Comparison of ENCODE assay signal across 9 mouse cellular contexts in genomic region chrX:72012804-72013203, GRCm38 (mm10). TPM values are rescaled to one million over a fixed set of nuclear protein-coding genes. Genes with fewer than 3 reads are reported as not detected.
DNase-seq lines count a peak whose midpoint lies in the region; ATAC-seq and TF ChIP-seq lines count a peak whose summit lies in the region.
"Had no signal": no experiment of that assay in that cellular context is flagged by ENCODE, and none has a peak within 500 bp of the region (broad histone marks: within the 10 kb centered on the region; RNA-seq: fewer than 3 reads in every experiment).

No protein-coding gene starts in this region.

- H3K4me2 ChIP-seq in midbrain, embryonic 13.5 days (replicated peaks), result no peak overlapping the region

- WGBS in midbrain, embryonic 13.5 days, result 37% methylated on average over 3 of the region's 3 CpGs

- H3K9ac ChIP-seq in midbrain, embryonic 13.5 days (replicated peaks), result no peak overlapping the region

- DNase-seq in adrenal gland, adult (ENCODE audit: inconsistent age in 2 of 2, low spot score in 1 of 2), result peak; percentile 8 to 69
- no peak for DNase-seq in adrenal gland, postnatal 4 days (ENCODE audit: low spot score in 2 of 2)
- DNase-seq in left cerebral cortex, adult 2 months (ENCODE audit: extremely low spot score in 1 of 2, low spot score in 2 of 2), result peak; percentile 32 to 44
- DNase-seq in left cerebral cortex, adult 8-10 months (ENCODE audit: low spot score in 2 of 2), result no peak
- peak; percentile 49 for DNase-seq in kidney, postnatal 10 days
- DNase-seq in T-cell, adult 2 months (ENCODE audit: low spot score), result no peak

- H3K27me3 ChIP-seq in midbrain, embryonic 13.5 days, result no peaks in the 10 kb centered on the region

- ATAC-seq in common myeloid progenitor, adult 5-6 weeks (replicated peaks; ENCODE audit: low read depth, poor library complexity, severe bottlenecking), result 0 out of 2 replicates have a peak, but pooled peaks have one; percentile 22
- ATAC-seq in midbrain, embryonic 13.5 days, result 0 out of 2 replicates have a peak, but pooled peaks have one; percentile 27

- H3K4me1 ChIP-seq in midbrain, embryonic 13.5 days (replicated peaks), result no peaks in the 10 kb centered on the region

- TF ChIP-seq CTCF in left cerebral cortex, adult 2 months (IDR thresholded peaks at IDR 0.05), result peak; percentile 50

- intact Hi-C loops in left cerebral cortex, adult 2 months (cut with DNase I), result loop anchor here (1.0 kb wide), 1 partner anchor 806 kb away; no protein-coding TSS in a partner anchor

- no peaks in the 10 kb centered on the region for H3K36me3 ChIP-seq in midbrain, embryonic 13.5 days

- H3K27ac ChIP-seq in left cerebral cortex, adult 2 months, result no peak overlapping the region
- H3K27ac ChIP-seq in midbrain, embryonic 13.5 days, result no peak overlapping the region

- no peak overlapping the region for H3K4me3 ChIP-seq in left cerebral cortex, adult 2 months
- no peak overlapping the region for H3K4me3 ChIP-seq in midbrain, embryonic 13.5 days (replicated peaks)

- H3K9me3 ChIP-seq in midbrain, embryonic 13.5 days, result no peaks in the 10 kb centered on the region

RNA-seq across cellular contexts. Expression of gene Cnga2, which starts 21.2 kb away (rescaled TPM):
- total RNA-seq in adrenal gland, postnatal 4 days (2021), result 1 to 10 TPM in 1 of 2 experiments, under 1 TPM in 1; 0.51 to 1.1 TPM
- total RNA-seq in left cerebral cortex, adult 2 months (2021), result under 1 TPM; 0.42 to 0.54 TPM
- under 1 TPM in 2 of 4 experiments, not detected in 2; 0.15 to 0.21 TPM for total RNA-seq in left cerebral cortex, adult 8-10 months (2022)
- total RNA-seq in common myeloid progenitor, adult 5-6 weeks (2017), result not detected in 2 replicates
- 0.10 and 0.11 TPM in 2 replicates for polyA plus RNA-seq in midbrain, embryonic 13.5 days (2015; fragmentation: Nextera tagmentation; extraction: Ambion mirVana)
- total RNA-seq: layer of hippocampus, postnatal 36 days had no signal

RNA-seq across cellular contexts. Expression of gene Fate1, which starts 40.0 kb away (rescaled TPM):
- total RNA-seq in adrenal gland, postnatal 4 days (2021), result 1 to 10 TPM in 1 of 2 experiments, under 1 TPM in 1; 0.28 to 1.5 TPM
- total RNA-seq in left cerebral cortex, adult 2 months (2021), result not detected
- total RNA-seq in left cerebral cortex, adult 8-10 months (2022), result under 1 TPM in 3 of 4 experiments, not detected in 1; 0.41 to 0.56 (median 0.55) TPM
- not detected in 2 replicates for total RNA-seq in common myeloid progenitor, adult 5-6 weeks (2017)
- polyA plus RNA-seq in midbrain, embryonic 13.5 days (2015; fragmentation: Nextera tagmentation; extraction: Ambion mirVana), result not detected in 2 replicates
- total RNA-seq: layer of hippocampus, postnatal 36 days had no signal

RNA-seq across cellular contexts. Expression of gene Prrg3, which starts 50.4 kb away (rescaled TPM):
- total RNA-seq in adrenal gland, postnatal 4 days (2021), result 10 to 100 TPM; 27.8 to 29.4 TPM
- total RNA-seq in left cerebral cortex, adult 2 months (2021), result 10 to 100 TPM; 38.6 to 38.9 TPM
- 10 to 100 TPM; 28.2 to 33.4 (median 29.9) TPM for total RNA-seq in left cerebral cortex, adult 8-10 months (2022)
- not detected in 2 replicates for total RNA-seq in common myeloid progenitor, adult 5-6 weeks (2017)
- polyA plus RNA-seq in midbrain, embryonic 13.5 days (2015; fragmentation: Nextera tagmentation; extraction: Ambion mirVana), result 10.0 and 12.0 TPM in 2 replicates

Comparison
In these comparisons a context has a peak if more than half of its experiments do, and no peak if none do; other contexts are left out.
1. DNase-seq: peak in adrenal gland, adult (2 of 2), left cerebral cortex, adult 2 months (2 of 2) and kidney, postnatal 10 days (single experiment); none in adrenal gland, postnatal 4 days (0 of 2), left cerebral cortex, adult 8-10 months (0 of 2) and T-cell, adult 2 months (single experiment).
2. RNA of gene Prrg3, which starts 50.4 kb away (total RNA-seq): 38.6 to 38.9 TPM in left cerebral cortex, adult 2 months, 28.2 to 33.4 TPM in left cerebral cortex, adult 8-10 months and 27.8 to 29.4 TPM in adrenal gland, postnatal 4 days; not detected in common myeloid progenitor, adult 5-6 weeks; every median in the first group is over 10 times any median in the second.